Mouse (Mus musculus) gastrocnemius, adult 18-20 months (tissue): ENCODE results near the gene Macrod2. TPM values are rescaled to one million over a fixed set of nuclear protein-coding genes. Genes with fewer than 3 reads are reported as not detected.

Experiments used
- DNase-seq: peaks from one replicate; pipeline ENCODE4 v3.0.0; 2021; ENCODE audit warnings: low spot score
- total RNA-seq, 2 experiments: library from RNA; stranded (reverse); gene quantifications; 2 replicates each; pipeline ENCODE4 v1.2.3; 2021

The Macrod2 gene
- total RNA-seq, 2 experiments from 2014 or later = 16.6 to 19.0 TPM

DNA sequence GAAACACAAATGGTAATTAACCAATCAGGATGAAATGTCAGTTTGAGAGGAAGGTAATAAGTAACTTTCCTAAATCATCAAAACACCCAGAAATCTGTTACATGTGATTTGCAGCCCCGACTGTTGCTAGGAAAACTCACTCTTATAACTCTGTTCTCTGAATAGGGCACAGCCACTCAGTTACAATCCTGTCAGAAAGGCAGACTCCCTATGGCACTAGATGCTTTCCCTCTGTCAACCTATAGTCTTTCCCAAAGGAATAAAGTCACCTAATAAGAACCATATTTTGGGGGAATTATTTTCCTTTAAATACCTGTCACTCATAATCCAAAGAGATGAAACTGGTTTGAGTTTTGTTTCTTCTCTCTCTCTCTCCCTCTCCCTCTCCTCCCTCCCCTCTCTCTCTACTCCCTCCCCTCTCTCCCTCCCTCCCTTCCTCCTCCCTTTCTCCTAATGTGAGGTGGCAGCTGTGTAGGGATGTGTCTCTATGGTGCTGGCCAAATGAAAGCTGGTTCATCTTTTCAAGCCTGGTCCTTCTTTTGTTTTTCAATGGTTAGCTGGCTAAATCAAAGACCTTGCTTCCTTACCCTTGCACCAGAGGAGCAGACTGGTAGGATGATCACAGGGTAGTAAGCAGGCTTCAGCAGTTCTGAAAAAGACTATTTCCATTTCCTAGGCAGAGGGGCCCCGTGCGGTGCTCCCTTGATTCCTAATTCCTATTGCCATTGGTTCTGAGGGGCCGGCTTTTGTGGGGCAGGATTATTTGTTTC lies 661.8 kb downstream of the Macrod2 start:
- DNase-seq = no peak

DNA sequence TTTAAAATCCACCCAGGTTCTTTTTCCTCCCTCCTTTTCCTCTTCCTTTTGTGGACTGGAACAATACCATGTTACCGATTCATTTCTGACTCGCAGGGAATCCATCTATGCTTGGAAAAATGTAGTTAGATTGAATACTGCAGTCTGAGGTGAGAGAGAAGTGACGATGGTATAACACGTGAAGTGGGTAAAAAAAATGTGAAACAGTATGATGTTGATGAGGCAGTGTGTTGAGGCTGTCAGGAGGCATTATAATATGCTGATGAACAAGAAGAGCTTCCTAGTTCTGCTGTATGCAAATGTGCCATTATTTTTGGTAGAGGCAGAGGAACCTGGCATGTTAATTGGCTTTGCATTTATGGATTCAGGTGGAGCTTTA lies 662.3 kb downstream of the Macrod2 start:
- no peak for DNase-seq

DNA sequence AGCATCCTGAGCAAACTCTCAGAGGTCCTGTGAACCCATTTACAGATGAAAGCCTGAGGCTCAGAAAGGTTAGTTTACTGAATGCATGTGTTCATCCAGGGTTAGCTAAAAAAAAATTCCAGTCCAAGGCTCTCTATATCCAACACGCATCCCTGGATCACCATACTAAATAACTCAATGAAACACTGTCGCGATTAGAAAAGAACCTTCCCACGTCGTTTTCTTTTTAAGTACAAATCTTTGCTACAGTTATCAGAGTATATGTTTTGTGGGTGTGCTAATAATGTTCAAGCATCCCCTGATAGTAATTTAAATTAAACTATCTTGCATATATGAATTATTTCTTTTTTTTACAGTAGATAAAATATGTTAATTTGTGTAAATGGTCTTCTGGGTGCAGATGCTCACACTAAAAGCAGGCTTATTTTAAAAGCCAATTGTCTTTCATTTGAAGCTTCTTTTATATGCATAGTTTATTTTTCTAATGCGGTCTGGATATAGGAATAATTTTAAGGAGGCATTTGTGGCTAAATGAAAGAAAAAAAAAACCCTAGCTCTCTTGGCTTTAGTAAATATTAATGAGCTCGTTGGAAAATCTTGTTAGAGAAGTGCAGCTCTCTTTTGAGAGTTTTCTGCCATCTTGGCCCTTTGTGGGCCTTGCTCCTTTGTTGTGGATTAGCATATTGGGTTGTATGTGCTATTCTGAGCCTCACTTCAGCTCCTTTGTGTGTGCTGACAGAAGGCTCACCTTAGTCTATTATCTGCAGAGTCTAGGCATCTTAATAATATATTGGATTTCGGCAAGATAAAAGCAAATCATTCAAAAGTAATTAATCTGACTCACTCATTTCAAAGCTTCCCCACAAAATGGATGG lies 679.1 kb downstream of the Macrod2 start:
- DNase-seq = no peak

GRCm38 (mm10) chr2:141078221-141078620 lies 683.1 kb downstream of the Macrod2 start:
- DNase-seq = no peak

GRCm38 (mm10) chr2:141091320-141091719 lies 696.2 kb downstream of the Macrod2 start:
- DNase-seq = no peak

GRCm38 (mm10) chr2:141117579-141117978 lies 722.5 kb downstream of the Macrod2 start:
- no peak for DNase-seq

DNA sequence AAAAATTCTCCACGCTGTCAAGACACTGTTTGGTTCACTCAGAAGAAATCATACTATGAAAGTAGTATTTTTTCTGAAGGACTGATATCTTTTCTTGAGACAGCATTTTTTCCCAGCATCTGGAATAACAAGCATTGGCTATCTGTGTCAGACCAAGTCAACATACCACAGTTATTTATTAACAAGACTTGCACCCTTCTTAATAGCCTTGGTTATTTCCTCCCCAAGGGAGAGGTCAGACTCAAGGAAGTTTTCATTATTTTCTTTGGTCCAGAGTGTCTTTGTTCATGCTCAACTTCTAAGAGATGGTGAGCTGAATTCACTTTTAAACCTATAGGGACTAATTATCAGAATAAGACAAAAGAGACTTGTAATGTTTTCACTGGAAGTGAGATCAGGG lies 728.8 kb downstream of the Macrod2 start:
- DNase-seq = no peak

DNA sequence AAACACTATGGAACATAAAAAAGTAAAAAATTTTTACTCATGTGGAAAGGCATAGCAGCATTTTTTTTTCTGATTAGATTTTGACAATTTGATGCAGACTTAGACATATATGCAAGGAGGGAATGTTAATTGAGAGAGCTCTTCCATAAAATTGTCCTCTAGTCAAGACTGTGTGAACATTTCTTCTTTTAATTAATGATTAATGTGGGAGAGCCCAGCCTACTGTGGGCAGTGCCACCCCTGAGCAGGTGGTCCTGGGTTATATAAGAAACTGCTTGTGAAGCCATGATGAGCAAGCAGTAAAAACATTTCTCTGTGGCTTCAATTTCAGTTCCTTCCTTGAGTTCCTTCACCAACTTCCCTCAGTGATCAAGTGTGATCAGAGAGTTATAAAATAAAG lies 730.5 kb downstream of the Macrod2 start:
- DNase-seq = no peak

DNA sequence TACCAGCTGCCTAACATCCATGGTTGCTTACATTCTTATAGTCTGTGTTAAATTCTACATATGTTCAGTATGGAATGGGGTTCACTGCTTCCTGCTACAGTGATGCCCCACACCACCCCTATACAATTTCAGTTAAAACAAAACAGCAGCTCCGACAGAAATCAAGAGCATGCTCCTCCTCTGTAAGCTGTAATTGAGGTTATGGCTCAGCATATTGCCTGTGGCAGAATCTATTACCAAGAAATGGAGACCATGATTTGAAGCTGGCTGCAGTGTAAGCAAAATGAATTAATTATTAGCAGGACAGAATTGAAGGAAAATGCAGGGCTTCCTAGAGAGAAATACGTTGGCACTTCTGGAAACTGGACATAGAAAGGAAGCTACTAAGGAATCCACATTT lies 747.2 kb downstream of the Macrod2 start:
- DNase-seq = no peak

- no peak for DNase-seq
Measured at GRCm38 (mm10) chr2:141152011-141152772, 757.1 kb downstream of the Macrod2 start.

DNA sequence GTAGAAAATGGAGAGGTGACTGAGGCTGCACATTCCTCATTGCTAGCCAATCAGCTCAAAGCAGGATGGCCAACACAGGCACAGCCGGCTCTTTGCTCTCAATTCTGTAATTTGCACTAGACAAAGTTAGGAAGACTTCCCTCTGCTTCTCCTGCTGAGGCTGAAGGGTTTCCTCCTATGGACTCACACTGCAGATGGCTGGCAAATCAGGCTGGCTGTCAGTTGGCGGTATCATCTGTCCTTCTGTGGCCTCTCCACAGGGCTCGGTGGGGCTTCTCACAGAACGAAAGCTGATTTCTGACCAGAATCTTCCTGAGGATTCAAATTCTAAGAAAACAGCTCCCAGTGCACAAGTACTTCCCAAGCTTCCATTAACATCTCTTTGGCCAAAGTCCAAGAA lies 760.9 kb downstream of the Macrod2 start:
- no peak for DNase-seq

GRCm38 (mm10) chr2:141156979-141157593 lies 762.0 kb downstream of the Macrod2 start:
- no peak for DNase-seq

GRCm38 (mm10) chr2:141158161-141158560 lies 763.1 kb downstream of the Macrod2 start:
- no peak for DNase-seq

DNA sequence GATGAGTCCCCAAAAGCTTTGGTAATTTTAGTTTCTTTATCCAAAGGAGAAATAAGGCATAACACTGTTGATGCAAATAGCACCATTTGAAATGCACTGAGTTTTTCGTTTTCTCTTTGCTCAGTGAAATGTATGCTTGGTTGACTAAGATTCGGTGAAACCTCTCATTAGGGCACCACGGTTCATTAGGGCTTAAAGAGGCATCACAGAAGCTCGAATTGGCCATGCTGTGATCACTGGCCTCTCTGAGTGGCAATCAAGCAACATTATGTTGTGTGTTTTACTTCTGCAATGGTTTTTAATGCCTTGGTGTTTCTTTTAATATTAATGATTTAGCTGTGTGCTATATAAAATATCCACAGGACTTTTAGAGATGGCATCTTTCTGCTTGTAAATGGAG lies 768.8 kb downstream of the Macrod2 start:
- no peak for DNase-seq

GRCm38 (mm10) chr2:141169586-141169985 lies 774.5 kb downstream of the Macrod2 start:
- no peak for DNase-seq

GRCm38 (mm10) chr2:141173167-141173566 lies 778.1 kb downstream of the Macrod2 start:
- no peak for DNase-seq

DNA sequence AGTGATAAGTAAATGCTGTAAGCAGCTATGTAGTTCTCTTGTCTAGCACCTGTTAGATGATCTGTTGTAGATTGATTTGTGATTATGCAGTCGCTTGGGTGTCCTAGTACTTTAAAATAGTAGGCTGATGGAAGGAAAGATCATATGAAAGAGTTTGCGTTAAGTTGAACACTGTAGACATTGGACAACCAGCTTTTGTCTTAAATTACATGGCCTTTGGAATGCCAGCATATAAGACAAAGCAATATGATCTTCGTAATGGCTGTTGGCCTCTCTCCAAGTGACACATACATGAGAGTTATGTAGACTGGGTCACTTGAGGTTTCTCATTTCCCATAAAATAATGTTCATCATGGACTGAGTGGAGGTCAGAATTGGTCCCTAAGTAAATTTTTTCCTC lies 778.5 kb downstream of the Macrod2 start:
- no peak for DNase-seq

DNA sequence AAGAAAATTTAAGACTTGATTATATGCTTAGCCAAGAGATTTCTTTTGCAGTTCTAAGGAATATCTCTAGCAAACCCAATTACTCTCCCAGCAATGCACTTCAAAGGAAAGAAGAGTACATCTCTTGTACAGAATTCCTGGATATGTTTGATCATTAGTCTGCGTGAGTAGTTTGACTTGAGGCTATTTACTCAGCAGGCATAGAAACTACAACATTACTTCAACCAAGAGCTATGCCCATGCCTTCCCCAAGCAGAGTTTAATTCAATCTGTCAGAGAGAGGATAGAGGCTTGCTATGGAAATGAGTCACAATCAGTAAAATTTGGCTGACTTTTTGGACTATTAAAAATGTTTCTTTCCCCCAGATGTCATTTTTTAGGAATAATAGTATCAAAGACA lies 785.5 kb downstream of the Macrod2 start:
- no peak for DNase-seq

GRCm38 (mm10) chr2:141182034-141182759 lies 787.1 kb downstream of the Macrod2 start:
- no peak for DNase-seq

DNA sequence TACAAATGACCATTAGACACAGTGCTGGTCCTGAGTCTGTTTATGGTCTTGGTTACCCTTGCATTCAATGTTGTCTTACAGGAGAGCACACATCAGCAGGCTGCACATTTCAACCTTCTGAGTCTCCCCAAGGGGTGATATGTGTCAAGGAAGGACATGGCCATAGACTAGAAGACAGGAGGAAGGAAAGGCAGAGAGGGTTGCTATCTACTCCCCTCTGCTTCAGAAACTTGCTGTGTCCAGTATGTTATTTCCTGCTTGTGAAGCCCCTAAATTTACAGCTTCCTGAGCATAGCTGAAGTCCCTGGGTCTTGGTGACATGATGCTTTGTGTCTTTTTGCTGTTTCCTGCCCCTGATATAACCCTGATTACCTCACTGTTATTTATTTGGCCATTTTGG lies 799.4 kb downstream of the Macrod2 start:
- DNase-seq = no peak

DNA sequence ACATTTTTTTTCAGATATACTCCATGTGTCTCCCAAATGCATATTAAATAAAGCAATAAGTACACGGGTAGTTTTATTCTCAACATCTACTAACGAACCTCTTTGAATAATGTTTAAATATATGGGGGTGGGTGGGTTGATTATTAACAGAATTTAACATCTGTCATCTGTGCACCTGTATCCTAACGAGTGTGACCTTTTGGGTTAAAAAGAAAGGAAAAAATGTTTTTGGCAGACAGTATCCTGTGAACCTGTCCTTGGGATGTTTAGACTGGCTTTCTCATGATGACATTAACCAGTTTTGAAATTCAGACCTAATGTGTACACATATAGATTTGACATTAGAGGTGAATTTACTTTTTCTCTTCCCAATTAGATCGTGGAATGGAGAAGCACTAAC lies 805.4 kb downstream of the Macrod2 start:
- no peak for DNase-seq
